Mouse (Mus musculus): ENCODE results near the gene Pias1.

The Pias1 gene

DNA sequence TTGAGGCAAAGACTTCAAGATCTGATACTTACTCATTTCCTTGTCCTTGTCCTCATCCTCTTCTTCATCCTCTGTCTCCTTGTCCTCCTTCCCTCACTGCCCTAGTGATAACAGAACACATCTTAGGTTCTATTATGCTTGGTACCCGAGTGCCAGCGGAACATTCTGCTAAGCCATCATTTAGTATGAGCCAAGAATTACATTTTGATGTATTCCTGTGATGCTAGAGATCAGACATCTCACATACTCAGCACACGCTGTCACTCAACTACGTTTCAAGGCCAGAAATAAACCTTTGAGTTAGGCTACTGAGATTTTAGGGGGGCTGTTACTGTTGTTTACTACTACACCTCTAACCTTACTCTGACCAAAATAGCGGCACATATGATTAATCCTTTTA lies at the start of gene Pias1:
Pias1 (minus strand) TSS at position 101 of the 400 bp plus-strand sequence.
- no peak for DNase-seq (ENCODE audit: low spot score)

DNA sequence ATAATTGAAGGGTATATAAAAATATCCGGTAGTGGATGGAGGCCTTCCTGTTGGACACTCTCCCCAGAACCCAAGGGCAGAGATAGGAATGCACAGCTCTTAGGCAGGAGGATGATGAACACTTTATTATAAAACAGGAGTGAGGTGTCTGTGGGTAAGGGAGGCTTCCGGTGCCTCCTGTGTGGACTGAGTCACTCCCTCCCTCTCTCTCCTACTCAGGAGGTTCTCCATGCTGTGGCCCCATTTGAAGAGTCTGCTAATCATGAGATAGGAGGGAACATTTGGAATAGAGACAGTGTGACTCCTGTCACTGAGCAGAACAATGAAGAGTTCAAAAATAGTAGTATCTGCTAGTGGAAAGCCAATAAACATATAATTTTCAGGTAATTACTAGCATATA lies 47.7 kb upstream of the Pias1 start:
- no peak for DNase-seq (ENCODE audit: low spot score)

DNA sequence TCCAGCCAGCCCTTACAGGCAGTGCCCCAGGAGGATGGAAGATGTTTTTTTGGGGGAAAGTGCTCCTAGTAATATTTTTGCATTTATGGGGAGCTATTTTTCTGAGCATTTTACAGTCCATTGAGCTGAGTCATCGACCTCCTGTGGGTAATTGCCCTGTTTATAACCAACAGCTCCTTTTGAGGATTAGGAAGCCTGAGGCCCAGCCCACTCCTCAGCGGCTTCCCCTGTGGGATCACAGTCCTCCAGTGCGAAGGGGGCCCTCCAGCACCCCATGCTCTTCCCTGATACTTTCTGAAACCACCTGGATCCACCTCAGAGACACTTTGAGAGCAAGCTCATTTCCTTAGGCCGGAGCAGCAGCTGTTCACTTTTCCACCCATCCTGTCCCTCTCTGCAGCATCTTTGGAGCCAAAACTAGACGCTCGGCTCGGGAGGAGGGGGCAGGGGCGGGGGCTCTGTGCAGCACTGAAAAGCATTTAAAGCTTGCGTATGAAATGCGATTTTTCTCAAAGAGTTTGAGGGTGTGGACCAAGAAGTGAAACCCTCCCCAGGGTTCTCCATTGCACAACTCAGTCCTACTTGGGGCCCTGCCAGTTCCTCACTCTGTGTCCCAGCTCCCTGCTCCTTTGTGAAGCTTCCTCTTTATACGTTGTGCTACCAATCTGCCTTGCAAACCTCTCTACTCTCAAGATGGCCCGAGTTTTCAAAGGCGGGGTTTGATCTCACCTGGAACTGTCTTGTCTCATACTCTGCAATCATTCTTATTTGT lies 43.5 kb upstream of the Pias1 start:
- no peak for DNase-seq (ENCODE audit: low spot score)

DNA sequence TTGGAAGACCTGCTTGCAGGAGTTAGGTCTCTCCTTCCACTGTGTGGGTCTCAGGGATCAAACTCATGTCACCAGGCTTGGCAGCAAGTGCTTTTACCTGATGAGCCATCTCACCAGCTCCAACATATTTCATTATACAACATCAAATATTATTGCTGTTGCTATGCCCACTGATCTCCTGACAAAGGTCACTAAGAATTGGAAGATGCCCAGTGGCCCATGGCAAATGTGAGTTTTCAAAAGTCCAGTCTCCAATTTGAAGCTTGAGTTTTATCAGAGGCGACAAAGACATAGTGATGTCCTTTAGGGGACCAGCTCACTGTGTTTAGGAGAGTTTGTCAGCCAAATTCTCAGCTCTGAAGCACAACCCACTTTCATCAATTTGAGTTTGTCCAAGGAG lies 34.8 kb upstream of the Pias1 start:
- DNase-seq (ENCODE audit: low spot score): no peak

DNA sequence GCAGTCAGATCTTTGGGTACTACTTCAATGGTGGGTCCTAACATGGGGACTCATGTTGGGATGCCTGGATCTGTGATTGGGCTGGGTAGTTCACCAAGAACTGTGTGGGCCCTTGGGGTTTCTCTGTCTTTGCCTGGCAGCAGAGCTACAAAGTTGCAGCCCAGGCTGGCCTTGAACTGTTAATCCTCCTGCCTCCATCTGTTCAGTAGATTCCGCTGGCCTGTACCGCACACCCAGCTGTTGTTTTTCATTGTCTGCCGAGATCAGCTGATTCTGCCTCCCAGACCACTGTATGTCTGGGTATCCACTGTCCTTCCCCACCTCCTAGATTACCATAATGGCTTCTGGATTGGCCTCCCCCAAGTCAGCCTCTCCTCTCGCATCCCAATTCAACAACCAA lies 19.6 kb upstream of the Pias1 start:
- no peak for DNase-seq (ENCODE audit: low spot score)

DNA sequence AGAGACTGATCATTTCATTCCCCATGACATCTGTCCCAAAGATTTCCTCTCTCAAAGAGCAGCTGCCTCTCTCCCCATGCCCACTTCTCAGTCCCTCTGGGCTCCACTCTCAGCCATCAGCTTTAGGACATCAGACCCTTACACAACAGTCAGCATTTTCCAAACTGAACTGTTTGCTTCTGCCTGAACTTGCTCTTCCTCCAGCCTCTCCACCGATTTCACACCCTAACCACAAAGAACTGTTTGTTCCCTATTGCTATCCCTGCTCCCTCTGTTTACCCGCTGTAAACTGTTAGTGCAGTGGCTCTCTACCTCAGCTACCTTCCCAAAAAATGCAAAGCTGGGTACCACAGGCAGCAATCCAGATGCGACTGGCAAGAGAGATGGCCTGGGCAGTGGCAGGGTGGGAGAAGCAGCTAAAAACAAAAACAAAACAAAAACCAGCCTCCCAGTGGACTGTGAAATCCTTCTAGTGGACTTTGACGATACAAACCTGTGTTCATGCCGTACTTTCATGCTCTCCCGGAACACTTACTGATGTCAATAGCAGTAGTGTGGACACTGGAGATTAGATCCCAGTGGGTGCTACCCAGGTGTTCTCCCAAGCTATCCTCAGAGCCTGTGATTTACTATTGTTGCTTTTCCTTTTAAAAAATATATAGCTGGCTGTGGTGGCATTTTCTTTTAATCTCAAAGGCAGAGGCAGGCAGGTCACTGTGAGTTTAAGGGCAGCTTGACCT lies 18.5 kb upstream of the Pias1 start:
- no peak for DNase-seq (ENCODE audit: low spot score)

DNA sequence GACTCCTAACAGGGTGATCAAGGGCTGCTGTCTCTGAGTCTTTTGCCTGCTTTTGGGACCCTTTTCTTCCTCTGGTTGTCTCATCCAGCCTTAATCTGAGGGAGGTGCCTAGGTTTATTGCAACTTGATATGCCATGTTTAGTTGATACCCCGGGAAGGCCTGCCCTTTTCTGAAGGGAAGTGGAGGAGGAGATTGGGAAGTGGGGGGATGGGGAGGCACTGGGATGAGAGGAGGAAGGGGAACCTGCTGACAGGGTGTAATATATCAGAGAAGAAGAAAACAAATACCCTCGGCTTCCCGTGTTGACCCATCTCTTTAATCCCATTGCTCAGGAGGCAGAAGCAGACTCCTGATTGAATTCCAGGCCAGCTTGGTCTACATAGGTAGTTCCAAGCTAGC lies 10.8 kb upstream of the Pias1 start:
- no peak for DNase-seq (ENCODE audit: low spot score)

DNA sequence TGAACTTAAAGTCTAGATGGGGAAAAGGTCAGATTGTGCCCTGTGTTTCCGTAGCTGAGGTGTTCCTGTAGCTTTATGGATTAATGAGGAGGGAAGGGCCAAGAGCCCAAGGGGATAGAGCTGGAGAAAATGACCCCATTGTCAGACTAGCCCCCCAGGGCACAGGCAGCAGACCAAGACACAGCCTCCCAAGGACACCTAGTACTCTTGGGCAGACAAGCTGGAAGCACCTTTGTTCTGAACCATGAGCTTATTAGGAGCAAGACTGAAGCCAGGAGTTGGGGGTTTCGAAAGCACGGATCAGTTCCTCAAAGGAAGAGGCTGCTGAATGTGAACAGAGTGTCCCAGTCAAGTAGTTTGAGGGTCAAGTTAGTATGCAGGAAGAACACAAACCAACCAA lies 9.9 kb upstream of the Pias1 start:
- DNase-seq (ENCODE audit: low spot score): no peak

DNA sequence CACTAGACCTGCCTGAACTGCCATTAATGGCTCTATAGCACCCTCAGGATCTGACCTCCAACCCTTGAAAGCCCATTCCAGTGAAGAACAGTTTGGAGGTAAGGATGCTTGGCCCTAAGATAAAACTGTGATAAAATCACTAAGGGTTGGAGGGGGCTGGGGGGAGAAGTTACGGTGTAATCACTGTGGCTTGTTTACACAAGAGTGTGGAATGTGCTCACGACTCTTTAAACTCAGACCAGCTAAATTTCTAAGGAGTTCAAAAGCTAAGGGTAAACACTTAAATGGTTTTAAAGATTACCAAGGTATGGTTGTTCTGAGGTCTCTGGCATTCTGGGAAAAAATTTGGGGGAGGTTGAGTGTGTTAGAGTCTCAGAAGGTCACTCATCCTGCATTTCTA lies 7.5 kb upstream of the Pias1 start:
- no peak for DNase-seq (ENCODE audit: low spot score)

DNA sequence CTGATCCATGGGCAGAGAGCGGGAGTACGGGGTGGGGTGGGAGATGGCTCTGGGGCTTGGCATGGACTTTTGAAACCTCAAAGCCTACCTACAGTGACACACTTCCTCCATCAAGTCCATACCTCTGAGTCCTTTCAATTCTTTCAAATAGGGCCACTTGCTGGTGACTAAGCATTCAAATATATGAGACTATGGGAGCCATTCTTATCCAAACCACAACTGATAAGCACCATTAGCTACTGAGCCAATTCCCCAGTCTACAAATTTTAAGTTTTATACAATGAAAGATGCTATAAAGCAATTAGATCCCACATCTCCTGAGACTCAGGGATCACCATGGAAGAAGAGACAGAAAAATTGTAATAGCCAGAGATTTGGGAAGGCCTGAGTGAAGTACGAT lies 2.4 kb upstream of the Pias1 start:
- DNase-seq (ENCODE audit: low spot score): no peak

DNA sequence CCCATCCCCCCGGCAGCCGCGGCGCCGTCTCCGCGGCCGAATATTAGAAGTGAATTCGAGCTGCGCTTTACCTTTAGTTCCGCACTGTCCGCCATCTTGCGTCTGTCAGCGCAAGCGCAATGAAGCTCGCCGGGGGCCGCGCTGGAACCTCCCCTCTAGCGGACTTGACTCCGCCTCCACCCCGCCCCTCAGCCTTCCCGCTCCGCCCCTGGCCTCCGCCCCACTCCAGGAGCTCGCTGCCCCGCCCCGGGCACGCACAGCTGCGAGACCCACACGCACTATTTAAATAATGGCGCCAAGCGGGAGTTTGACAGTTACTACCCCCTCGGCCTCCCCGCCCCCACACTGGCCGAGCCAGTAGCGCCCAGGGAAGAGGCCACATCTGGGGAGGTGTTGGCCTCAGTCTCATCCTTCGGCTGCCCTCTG lies 6.9 kb downstream of the Pias1 start:
- DNase-seq (ENCODE audit: low spot score): peak; percentile 95

DNA sequence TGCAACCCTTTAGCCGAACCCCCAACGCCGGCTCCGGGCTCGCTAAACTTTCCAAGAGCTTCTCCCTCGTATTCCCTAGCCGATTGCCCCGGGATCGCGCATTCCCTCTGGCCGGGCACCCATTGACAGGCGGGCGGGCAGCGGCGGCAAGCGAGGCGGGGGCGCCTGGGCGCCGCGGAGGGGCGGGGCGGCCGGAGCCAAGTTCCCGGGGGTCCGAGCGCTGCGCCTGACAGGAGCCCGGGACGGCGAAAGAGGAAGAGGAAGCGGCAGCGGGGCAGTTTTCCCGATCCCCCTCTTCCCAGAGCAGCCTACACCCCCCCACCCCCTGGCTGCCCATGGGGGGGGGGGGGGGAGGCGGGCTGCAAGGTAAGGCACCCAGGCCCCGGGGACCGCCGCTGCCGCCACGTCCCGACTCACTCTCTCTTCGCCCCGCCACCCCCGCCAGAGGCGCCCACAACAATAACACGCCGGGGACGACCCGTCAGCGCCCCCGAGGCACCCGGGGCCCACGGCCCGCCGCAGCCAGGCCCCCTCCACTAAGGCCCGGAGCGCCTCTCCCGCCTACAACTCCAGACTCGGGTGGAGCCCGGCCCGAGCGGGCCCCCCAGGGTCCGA lies 7.5 kb downstream of the Pias1 start:
- DNase-seq (ENCODE audit: low spot score): no peak

DNA sequence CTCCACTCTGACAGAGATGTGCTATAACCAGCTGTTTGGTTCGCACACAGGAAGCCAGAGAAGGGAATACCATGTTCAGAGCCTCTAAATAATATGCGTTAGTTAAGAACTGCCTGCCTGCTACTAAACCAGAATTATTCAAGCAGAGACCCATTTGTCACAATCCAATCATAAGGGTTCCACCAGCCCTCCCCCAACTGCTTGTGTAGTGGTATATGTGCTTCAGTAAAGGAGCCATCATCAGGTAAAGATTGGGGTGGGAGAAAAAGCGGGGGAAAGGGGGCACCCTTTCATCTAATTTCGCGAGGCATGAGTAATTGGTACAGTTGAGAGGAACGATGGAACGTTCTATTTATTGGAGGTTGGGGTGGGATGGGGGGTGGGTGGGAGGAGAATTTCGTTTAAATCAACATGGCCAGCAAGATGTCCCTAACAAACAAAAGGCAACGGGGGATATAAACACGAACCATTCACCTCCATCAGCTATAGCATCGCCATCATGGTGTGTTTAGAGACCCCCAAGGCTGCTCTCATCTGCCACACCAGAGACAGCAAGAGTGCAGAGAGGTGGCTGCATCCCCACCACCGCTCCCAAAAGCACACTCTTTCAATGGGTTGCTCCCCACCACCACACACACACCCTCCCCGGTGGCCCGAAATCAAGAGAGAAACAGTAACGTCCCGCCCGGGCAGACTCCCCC lies 8.1 kb downstream of the Pias1 start:
- DNase-seq (ENCODE audit: low spot score): no peak

DNA sequence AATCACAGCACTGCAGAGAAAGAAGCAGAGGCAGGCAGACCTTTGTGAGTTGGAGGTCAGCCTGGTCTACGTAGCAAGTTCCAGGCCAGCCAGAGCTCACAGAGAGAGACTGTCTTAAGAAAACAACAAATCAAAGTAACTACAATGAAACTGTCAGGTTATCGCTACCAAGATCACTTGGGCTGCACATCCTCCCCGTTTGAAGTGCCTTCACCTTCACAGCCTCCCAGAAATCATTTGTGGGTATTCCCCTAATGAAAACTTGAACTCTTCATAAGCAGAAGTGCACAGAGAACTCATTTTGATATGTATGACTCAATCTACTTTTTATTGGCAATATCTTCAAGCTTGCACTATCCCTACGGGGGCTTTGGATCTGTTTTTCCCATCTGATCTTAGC lies 10.6 kb downstream of the Pias1 start:
- DNase-seq (ENCODE audit: low spot score): no peak

DNA sequence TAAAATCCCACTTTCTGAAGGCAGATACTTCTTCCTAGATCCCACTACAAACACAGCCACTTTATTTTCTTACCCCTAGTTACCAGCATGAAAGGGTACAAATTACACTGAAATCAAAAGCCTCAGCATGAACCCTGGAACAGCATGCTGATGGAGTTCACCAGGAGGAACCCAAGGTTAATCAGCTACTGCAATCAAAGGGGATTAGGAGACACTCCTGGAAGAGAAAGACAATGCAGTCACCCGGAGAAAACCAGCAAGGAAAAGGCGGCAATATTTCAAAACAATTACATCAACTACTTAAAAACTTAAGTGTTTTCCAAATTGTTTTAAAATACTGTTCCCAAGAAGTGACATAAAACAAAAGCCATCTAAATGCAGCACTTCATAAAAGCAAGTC lies 11.9 kb downstream of the Pias1 start:
- no peak for DNase-seq (ENCODE audit: low spot score)

DNA sequence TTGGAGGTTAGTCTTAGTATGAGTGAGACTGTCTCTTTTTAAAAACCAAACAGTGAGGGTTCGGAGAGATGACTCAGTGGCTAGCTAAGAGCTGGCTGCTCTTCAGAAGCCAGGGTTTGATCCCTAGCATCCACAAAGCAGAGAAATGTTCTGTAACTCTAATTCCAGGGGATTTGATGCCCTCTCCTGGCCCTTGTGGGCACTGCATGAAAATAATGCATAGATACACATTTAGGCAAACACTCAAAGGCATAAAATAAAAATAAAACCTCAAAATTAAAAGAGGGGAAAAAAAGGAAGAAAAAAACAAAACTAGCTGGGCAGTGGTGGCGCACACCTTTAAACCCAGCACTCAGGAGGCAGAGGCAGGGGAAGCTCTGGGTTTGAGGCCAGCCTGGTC lies 13.3 kb downstream of the Pias1 start:
- DNase-seq (ENCODE audit: low spot score): no peak

DNA sequence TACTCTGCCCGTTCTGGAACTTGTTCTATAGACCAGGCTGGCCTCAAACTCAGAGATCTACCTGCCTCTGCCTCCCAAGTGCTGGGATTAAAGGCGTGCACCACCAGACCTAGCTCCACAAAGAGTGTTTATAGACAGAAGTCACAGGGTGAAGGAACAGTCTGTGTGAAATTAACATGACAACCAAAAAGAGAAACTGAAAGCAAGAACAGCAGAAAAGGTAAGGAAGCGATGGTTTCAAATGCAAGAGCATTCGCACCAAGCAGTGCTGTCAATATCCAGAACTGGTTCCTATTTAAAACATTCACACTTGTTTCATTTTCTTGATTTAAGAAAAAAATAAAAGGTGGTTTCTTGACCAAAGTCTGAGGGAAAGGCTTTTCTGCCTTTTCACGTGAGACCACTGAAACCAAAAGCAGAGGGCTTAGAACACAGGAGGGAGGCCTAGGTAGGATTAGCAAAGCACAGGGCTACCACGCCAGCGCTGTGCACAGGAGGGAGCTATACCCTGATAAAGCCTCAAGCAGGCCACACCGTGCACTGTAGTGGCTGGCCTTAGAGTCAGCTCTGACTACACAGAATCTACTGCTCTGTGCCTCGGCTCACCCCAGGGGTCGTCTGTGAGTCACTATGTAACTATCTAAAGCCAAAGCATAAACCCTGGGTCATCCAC lies 15.5 kb downstream of the Pias1 start:
- no peak for DNase-seq (ENCODE audit: low spot score)

DNA sequence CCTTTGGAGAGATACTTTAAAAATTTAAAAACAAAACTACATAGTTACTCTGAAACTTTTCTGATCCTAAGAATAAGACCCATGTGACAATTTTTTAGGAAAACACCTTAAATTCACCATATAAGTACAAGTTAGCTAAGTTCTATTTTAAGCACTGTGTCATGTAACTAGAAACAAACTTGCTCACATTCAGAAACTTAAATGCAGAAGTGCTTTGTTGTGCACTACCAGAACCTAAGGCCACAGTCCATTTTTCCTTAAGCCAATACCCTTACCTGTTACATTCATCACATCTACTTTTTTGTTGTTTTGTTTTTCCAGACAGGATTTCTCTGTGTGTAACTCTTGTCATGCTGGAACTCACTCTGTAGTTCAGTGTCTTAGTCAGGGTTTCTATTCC lies 17.4 kb downstream of the Pias1 start:
- DNase-seq (ENCODE audit: low spot score): no peak

DNA sequence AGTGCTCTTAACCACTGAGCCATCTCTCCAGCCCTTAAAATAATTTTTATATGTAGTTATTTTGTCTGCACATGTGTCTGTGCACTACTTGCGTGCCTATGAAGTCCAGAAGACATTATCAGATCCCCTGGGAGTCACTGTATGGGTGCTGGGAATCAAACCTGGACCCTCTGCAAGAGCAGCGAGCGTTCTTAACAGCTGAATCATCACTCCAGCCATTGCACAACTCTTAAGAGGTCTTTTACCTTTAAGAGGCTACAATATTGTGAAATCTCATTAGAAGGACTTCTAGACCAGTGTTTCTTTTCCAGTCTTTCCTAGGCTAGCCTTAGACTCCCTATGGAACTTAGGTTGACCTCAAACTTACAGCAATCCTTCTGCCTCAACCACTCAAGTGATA lies 21.7 kb downstream of the Pias1 start:
- DNase-seq (ENCODE audit: low spot score): no peak

DNA sequence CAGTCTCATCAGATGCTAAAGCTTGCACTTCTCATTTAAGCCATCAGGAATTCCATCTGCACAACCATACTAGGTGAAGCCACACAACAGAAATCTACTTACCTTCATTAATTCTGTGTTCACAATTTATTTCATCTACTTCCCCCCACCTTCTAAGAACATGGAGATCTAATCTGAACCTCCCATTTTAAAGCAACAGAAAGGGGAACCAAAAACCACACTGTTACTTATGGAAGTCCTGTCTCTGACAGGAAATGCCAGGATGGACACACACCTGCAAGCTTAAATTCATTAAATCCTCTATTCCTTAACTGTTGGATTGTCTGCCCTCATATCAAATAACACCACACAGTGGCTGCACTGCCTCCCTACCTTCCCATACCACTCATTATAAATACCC lies 35.0 kb downstream of the Pias1 start:
- DNase-seq (ENCODE audit: low spot score): no peak

DNA sequence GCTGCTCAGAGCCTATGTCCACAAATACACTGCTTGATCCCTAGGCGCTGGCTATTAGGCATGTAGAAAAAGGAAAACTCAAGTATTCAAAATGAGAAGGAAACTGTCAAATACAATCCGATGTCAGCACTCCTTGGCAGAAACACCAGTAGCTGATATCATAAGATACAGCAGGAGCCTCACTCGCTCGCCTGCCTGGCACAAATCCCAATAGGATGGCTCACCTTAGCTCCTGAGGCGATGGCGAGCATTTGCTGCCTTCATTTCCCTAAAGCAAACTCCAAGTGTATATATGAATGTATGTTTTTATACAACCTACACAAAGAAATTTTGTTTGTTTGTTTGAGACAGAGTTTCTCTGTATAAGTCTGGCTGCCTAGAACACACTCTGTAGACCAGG lies 42.4 kb downstream of the Pias1 start:
- DNase-seq (ENCODE audit: low spot score): no peak

DNA sequence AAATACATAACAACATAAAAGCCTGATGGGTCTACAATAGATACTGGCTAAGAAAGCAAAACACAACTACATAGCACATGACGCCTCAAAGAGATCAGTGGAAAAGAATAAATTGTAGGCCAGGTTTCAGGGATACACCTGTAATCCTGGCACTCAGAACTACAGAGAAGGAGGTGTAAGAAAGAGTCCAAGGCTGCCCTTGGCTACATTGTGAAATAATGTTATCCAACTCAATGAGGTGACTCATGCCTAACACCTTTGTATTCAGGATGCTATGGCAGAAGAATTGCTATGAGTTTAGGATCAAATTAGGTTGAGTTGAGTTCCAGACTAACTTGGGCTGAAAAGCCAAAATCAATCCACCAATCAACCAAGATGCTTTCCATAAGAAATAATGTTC lies 43.7 kb downstream of the Pias1 start:
- no peak for DNase-seq (ENCODE audit: low spot score)
